Mouse (Mus musculus): ENCODE measurements around the gene Serhl. TPM values are rescaled to one million over a fixed set of nuclear protein-coding genes. Genes with fewer than 3 reads are reported as not detected.
"Not testable (repeated sequence)": the region's sequence is repeated elsewhere in the genome, so short reads cannot be mapped to it uniquely, and the experiment has no call there.

Serhl gene
- total RNA-seq, 2 experiments from 2014 or later, result 34.8 to 35.4 TPM

- no peak for DNase-seq
These were observed 37.3 kb downstream of the Serhl start for GRCm38 (mm10) chr15:83126582-83126981.

GRCm38 (mm10) chr15:83127037-83127436, 37.7 kb downstream of the Serhl start:
- not testable (repeated sequence) for DNase-seq

- DNase-seq, result no peak
These were observed 40.4 kb downstream of the Serhl start for GRCm38 (mm10) chr15:83129530-83130231.

GRCm38 (mm10) chr15:83134671-83135070, 45.4 kb downstream of the Serhl start:
- no peak for DNase-seq

- DNase-seq, result no peak
These were observed 46.3 kb downstream of the Serhl start for GRCm38 (mm10) chr15:83135654-83136053.

GRCm38 (mm10) chr15:83142861-83143260, 53.6 kb downstream of the Serhl start:
- DNase-seq, result no peak

GRCm38 (mm10) chr15:83145541-83145940, 56.2 kb downstream of the Serhl start:
- no peak for DNase-seq

- no peak for DNase-seq
These were observed 59.1 kb downstream of the Serhl start for GRCm38 (mm10) chr15:83148395-83148794.

GRCm38 (mm10) chr15:83148801-83149195, 59.5 kb downstream of the Serhl start:
- no peak for DNase-seq

- DNase-seq, result peak; percentile 96
These were observed 60.1 kb downstream of the Serhl start, which contains the start of gene Poldip3 for GRCm38 (mm10) chr15:83149196-83150072. Gene Poldip3 (minus strand): TSS chr15:83149384.

- no peak for DNase-seq
These were observed 60.8 kb downstream of the Serhl start for GRCm38 (mm10) chr15:83150073-83150442.

- no peak for DNase-seq
These were observed 61.4 kb downstream of the Serhl start for GRCm38 (mm10) chr15:83150694-83151093.

GRCm38 (mm10) chr15:83154309-83154708, 65.0 kb downstream of the Serhl start:
- no peak for DNase-seq

GRCm38 (mm10) chr15:83155672-83156419, 66.5 kb downstream of the Serhl start:
- DNase-seq, result no peak

- peak; percentile 80 for DNase-seq
These were observed 67.8 kb downstream of the Serhl start for GRCm38 (mm10) chr15:83156929-83157666.

GRCm38 (mm10) chr15:83157667-83158064, 68.4 kb downstream of the Serhl start:
- no peak for DNase-seq

- DNase-seq, result no peak
These were observed 69.4 kb downstream of the Serhl start for GRCm38 (mm10) chr15:83158587-83159160.

- no peak for DNase-seq
These were observed 70.5 kb downstream of the Serhl start for GRCm38 (mm10) chr15:83159823-83160222.

GRCm38 (mm10) chr15:83160561-83160960, 71.3 kb downstream of the Serhl start:
- DNase-seq, result no peak

GRCm38 (mm10) chr15:83161062-83161748, 71.9 kb downstream of the Serhl start:
- no peak for DNase-seq

- no peak for DNase-seq
These were observed 72.7 kb downstream of the Serhl start for GRCm38 (mm10) chr15:83162001-83162400.

All from gastrocnemius, postnatal 10 days (tissue).